Mouse (Mus musculus) testis, adult 10 weeks (tissue): Measurements from ENCODE around the gene 5730596B20Rik. TPM values are rescaled to one million over a fixed set of nuclear protein-coding genes. Genes with fewer than 3 reads are reported as not detected.

Source experiments
- polyA plus RNA-seq: library from polyadenylated mRNA; stranded (reverse); fragments of 350-450 nt; fragmentation: Illumina TruSeq; extraction: RNeasy Lipid Tissue Mini Kit (QIAGEN cat#74804); gene quantifications from one replicate; pipeline ENCODE4 v1.2.3, GENCODE M21; 2014; ENCODE audit warnings: low read depth, low replicate concordance

Gene 5730596B20Rik
- polyA plus RNA-seq = not detected

GRCm38 (mm10) chr6:52177061-52177735 is at the start of gene 5730596B20Rik:
Gene 5730596B20Rik, plus strand, starts transcription at chr6:52177498.

DNA sequence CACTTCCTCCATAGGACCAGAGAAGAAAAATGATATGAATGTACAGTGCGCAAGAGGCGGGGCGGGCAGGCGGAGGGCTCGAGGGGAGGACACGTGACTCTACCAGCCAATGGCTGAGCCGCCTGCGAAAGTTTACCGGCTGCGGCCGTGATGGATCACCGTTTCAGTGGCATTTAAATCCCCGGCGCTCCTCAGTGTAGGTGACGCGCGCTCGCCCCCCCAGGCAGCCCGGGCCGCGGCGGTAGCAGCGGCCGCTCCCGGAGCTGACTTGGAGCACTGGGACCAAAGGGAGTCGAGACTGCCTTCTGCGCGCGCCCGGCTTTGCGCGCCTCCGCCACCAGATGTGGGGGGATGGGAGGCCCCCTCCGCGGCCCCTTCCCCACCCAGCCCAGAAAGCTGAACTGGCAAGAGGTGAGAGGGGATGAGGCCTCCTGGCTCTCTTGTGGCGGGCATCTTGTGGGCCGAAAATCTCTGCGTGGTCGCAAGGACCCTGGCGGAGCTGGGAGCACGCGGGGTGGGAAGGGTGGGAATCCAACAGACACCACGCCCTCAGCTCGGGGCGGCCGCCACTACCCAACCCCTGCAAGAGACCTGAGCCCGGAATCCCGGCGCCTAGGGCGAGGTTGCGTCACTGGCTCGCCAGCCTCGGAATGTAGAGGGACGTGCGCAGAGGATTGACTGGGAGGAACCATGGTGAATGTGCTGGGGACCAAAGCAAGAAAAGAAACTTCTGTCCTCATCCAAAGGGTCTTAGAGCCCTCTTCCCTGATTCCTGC is 18.8 kb upstream of the 5730596B20Rik start, which contains the start of gene Hoxa1:
Hoxa1 (minus strand) TSS at position 42 of the 776 bp plus-strand sequence.

GRCm38 (mm10) chr6:52164626-52165440 is 12.5 kb upstream of the 5730596B20Rik start, which contains the start of gene Hoxa2:
Gene Hoxa2, minus strand, starts transcription at chr6:52164831.

DNA sequence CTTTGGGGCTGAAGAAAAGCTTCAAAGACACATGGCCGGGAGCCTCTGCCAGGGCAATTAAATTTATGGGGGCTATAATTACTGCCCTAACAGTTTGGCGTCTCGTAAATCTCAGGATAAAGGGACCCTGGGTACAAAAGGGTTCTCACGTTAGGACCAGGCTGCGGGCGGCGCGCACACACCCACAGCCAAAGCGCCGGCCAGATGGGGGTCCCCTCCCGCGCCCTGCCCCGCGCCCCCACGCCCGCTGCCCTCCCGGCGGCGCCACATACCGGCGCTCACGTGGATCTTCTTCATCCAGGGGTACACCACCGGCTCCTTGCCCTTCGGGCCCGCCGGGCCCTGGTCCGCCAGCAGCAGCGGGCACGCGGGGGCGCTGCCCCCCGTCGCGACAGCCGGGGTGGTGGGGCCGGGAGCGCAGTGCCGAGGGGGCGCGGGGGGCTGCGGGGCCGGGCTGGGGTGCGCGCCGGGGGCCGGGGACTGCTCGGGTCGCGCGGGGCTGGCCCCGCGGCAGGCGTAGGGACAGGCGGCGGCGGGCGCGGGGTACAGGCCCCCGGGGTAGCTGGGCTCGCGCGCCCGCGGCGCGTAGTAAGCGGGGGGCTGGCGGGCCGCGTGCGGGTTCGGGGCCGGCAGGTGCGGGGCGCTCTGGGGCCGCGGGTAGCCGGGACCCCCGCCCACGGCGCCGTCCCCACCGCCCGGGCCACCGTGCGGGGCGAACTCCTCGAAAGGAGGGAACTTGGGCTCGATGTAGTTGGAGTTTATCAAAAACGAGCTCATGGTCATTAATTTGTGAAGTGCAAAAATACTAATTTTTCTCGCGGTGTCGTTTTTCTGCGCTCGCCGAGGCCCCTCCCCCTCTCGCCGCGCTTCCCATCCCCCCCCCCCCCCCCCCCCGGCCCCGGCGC is 13.9 kb downstream of the 5730596B20Rik start, which contains the start of gene Hoxa4:
Hoxa4 (minus strand) TSS at position 848 of the 905 bp plus-strand sequence.

DNA sequence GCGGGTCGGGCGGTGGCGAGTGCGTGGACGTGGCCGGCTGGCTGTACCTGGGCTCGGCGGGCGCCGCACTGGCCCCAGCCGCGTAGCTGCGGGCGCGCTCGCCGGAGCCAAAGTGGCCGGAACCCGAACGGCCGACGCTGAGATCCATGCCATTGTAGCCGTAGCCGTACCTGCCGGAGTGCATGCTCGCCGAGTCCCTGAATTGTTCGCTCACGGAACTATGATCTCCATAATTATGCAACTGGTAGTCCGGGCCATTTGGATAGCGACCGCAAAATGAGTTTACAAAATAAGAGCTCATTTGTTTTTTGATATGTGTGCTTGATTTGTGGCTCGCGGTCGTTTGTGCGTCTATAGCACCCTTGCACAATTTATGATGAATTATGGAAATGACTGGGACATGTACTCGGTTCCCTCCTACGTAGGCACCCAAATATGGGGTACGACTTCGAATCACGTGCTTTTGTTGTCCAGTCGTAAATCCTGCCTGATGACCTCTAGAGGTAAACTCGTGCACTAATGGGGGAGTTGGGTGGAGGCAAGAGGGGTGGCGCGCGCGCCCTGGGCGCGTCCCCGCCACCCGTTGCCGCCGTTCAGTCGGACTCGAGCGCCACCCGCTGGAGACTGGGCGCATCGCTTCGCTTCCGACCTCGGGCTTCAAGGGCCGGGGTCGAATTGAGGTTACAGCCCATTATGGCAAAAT is 26.9 kb downstream of the 5730596B20Rik start, which contains the start of gene Hoxa5:
Hoxa5 (minus strand) TSS at position 538 of the 703 bp plus-strand sequence.

DNA sequence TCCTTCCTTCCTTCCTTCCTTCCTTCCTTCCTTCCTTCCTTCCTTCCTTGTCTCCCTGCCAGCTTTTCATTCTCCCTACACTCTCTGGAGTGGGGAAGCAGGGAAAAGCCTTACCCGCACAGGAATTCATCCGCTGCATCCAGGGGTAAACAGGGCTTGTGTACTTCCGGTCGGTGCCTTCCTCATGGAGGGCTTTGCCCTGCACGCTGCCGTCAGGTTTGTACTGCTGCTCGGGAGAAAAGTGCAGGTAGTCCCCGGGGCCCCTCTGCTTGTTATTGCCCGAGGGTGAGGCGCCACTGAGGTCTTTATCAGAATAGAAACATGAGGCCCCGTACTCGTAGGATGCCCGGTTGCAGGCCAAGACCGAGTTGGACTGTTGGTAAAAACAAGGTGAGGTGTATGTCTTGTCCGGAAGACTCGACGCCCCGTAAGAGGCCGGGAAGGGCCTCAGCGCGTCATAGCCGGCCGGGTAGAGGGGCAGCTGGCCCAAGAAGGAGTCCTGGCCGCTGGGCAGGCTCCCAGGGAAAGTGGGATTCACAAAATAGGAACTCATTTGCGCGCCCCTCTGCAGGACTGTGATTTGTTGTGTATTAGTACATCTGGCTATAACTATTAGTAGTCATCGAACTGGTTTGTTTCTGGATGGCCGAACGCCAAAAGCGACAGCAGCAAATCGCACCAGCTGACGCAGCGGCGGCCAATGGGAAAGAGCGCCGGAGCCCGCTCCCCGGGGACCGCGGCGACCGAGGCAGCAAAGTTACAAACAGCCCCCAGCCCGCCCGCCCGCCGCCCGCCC is 31.0 kb downstream of the 5730596B20Rik start, which contains the start of gene Hoxa6:
Hoxa6 (minus strand) TSS at position 651 of the 796 bp plus-strand sequence.

DNA sequence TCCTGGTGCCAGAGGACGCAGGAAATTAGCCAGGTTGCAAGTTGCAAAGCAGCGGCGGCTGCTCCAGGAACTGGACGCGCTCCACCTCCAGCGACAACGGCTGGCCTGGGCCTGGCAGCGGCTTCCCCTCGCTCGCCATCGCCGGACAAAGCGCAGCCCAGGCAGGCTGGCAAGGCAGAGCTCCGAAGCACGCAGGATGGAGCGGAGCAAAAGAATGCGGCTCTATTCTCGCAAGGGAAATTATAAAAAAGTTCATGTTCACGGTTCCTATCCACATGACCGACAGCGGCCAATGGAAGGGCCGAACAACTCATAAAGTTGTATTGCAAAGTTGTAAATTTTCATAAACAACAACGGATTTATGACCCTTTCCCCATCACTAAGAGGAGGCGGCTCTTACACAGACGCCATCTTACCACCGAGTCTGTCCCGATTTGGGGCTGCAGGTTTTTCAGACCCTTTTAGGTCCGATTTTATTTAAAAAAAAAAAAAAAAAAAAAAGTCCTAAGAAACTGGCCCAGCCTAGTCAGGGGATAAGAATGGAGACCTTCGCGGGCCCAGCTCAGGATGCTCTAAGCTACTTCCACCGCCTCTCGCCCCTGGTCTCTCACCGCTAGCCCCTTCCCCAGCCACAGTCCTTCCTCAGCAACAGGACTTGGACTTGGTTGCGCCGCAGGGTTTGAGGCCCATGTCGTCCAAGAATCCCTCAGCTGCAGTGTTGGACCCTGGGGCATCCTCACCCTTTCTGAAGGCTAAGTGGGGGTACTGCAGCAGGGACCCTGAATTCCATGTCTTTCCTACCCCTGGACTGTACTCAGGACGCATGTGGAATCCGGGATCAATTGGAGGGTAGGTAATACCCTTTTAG is 36.1 kb downstream of the 5730596B20Rik start, which contains the start of the genes Hoxa3 and Gm28308:
Hoxa3 (minus strand) TSS at position 218 of the 868 bp plus-strand sequence.
Gm28308 (minus strand) TSS at position 221 of the 868 bp plus-strand sequence.

GRCm38 (mm10) chr6:52221337-52221992 is 44.2 kb downstream of the 5730596B20Rik start, which contains the start of gene Hoxa7:
Gene Hoxa7, minus strand, starts transcription at chr6:52221854.

Other genes with a start within 250 kb of the 5730596B20Rik start
- gene Skap2, start 164.9 kb upstream of the 5730596B20Rik start, polyA plus RNA-seq = 33.6 TPM
- gene Hoxa1, start 19.2 kb upstream of the 5730596B20Rik start, polyA plus RNA-seq = 0.13 TPM
- not detected for gene Hoxa2, start 12.7 kb upstream of the 5730596B20Rik start, polyA plus RNA-seq
- gene Hoxa4, start 14.3 kb downstream of the 5730596B20Rik start, polyA plus RNA-seq = 51.6 TPM
- gene Hoxa5, start 27.1 kb downstream of the 5730596B20Rik start, polyA plus RNA-seq = 0.28 TPM
- gene Hoxa6, start 31.2 kb downstream of the 5730596B20Rik start, polyA plus RNA-seq = not detected
- 2.9 TPM for gene Hoxa3, start 35.8 kb downstream of the 5730596B20Rik start, polyA plus RNA-seq
- not detected for gene Gm28308, start 35.8 kb downstream of the 5730596B20Rik start, polyA plus RNA-seq
- 0.59 TPM for gene Hoxa7, start 44.4 kb downstream of the 5730596B20Rik start, polyA plus RNA-seq
- 0.43 TPM for gene Hoxa9, start 53.6 kb downstream of the 5730596B20Rik start, polyA plus RNA-seq
- not detected for gene Hoxa10, start 63.4 kb downstream of the 5730596B20Rik start, polyA plus RNA-seq
- gene Hoxa11, start 68.3 kb downstream of the 5730596B20Rik start, polyA plus RNA-seq = not detected
- not detected for gene Hoxa13, start 83.4 kb downstream of the 5730596B20Rik start, polyA plus RNA-seq
- gene Evx1, start 136.0 kb downstream of the 5730596B20Rik start, polyA plus RNA-seq = not detected